Mouse (Mus musculus): ENCODE results near the gene Prokr2. TPM values are rescaled to one million over a fixed set of nuclear protein-coding genes. Genes with fewer than 3 reads are reported as not detected.
A peak's percentile ranks its signal among the peaks of the same experiment; 100 is the strongest.
"Not testable (repeated sequence)": the region's sequence is repeated elsewhere in the genome, so short reads cannot be mapped to it uniquely, and the experiment has no call there.

Prokr2 gene
- polyA plus RNA-seq, 1 experiment from 2014 or later: 0.06 TPM

GRCm38 (mm10) chr2:132301436-132301835 lies 83.8 kb downstream of the Prokr2 start:
- no peak overlapping the region for H3K4me2 ChIP-seq (ENCODE audit: low read depth, low read length)
- H3K9me3 ChIP-seq (replicated peaks; ENCODE audit: control insufficient read depth, low read length): no peaks in the 10 kb centered on the region
- H3K27ac ChIP-seq (ENCODE audit: low read length): no peak overlapping the region
- H3K4me1 ChIP-seq (ENCODE audit: control insufficient read depth, low read depth, low read length): 0 out of 2 replicates have a peak, but pooled peaks cover 3% of the 10 kb centered on the region
- no peak overlapping the region for H3K9ac ChIP-seq (ENCODE audit: low read depth, low read length)
- no peak overlapping the region for H3K4me3 ChIP-seq (ENCODE audit: low read depth, low read length)
- peaks cover 16% of the 10 kb centered on the region for H3K36me3 ChIP-seq (ENCODE audit: control insufficient read depth, insufficient read depth)
- H3K27me3 ChIP-seq (ENCODE audit: control insufficient read depth, insufficient read depth, low read depth, low read length): no peaks in the 10 kb centered on the region
- ATAC-seq (ENCODE audit: low read depth): no peak
- 86% methylated on average over 4 of the region's 4 CpGs for WGBS (ENCODE audit: insufficient replicate concordance)

- no peak overlapping the region for H3K9ac ChIP-seq (ENCODE audit: low read depth, low read length)
- no peaks in the 10 kb centered on the region for H3K9me3 ChIP-seq (replicated peaks; ENCODE audit: control insufficient read depth, low read length)
- WGBS (ENCODE audit: insufficient replicate concordance): 85% methylated on average over 4 of the region's 4 CpGs
- no peak for ATAC-seq (ENCODE audit: low read depth)
- no peak overlapping the region for H3K27ac ChIP-seq (ENCODE audit: low read length)
- no peak overlapping the region for H3K4me3 ChIP-seq (ENCODE audit: low read depth, low read length)
- H3K4me1 ChIP-seq (ENCODE audit: control insufficient read depth, low read depth, low read length): no peaks in the 10 kb centered on the region
- no peaks in the 10 kb centered on the region for H3K27me3 ChIP-seq (ENCODE audit: control insufficient read depth, insufficient read depth, low read depth, low read length)
- peaks cover 16% of the 10 kb centered on the region for H3K36me3 ChIP-seq (ENCODE audit: control insufficient read depth, insufficient read depth)
- no peak overlapping the region for H3K4me2 ChIP-seq (ENCODE audit: low read depth, low read length)
Measured at GRCm38 (mm10) chr2:132298250-132298649, 87.0 kb downstream of the Prokr2 start.

GRCm38 (mm10) chr2:132293694-132294450 lies 91.4 kb downstream of the Prokr2 start:
- Histone ChIP-seq H3K36me3 (ENCODE audit: control insufficient read depth, insufficient read depth) (peaks cover 5% of the 10 kb centered on the region; the same call in 1 of the 2 replicates), H3K27me3 (ENCODE audit: control insufficient read depth, insufficient read depth, low read depth, low read length) (no peaks in the 10 kb centered on the region), H3K4me3 (ENCODE audit: low read depth, low read length) (no peak overlapping the region), H3K9me3 (replicated peaks; ENCODE audit: control insufficient read depth, low read length) (no peaks in the 10 kb centered on the region), H3K9ac (ENCODE audit: low read depth, low read length) (no peak overlapping the region), H3K27ac (ENCODE audit: low read length) (no peak overlapping the region), H3K4me1 (ENCODE audit: control insufficient read depth, low read depth, low read length) (peaks cover 4% of the 10 kb centered on the region), H3K4me2 (ENCODE audit: low read depth, low read length) (no peak overlapping the region)
- 50% methylated on average over 10 of the region's 10 CpGs for WGBS (ENCODE audit: insufficient replicate concordance)
- no peak for ATAC-seq (ENCODE audit: low read depth)

GRCm38 (mm10) chr2:132292083-132292482 lies 93.2 kb downstream of the Prokr2 start:
- Histone ChIP-seq H3K9me3 (replicated peaks; ENCODE audit: control insufficient read depth, low read length) (no peaks in the 10 kb centered on the region), H3K4me1 (ENCODE audit: control insufficient read depth, low read depth, low read length) (peaks cover 4% of the 10 kb centered on the region), H3K4me3 (ENCODE audit: low read depth, low read length) (no peak overlapping the region), H3K27ac (ENCODE audit: low read length) (no peak overlapping the region), H3K27me3 (ENCODE audit: control insufficient read depth, insufficient read depth, low read depth, low read length) (no peaks in the 10 kb centered on the region), H3K9ac (ENCODE audit: low read depth, low read length) (no peak overlapping the region), H3K4me2 (ENCODE audit: low read depth, low read length) (no peak overlapping the region), H3K36me3 (ENCODE audit: control insufficient read depth, insufficient read depth) (no peaks in the 10 kb centered on the region)
- WGBS (ENCODE audit: insufficient replicate concordance): 15% methylated on average over 4 of the region's 4 CpGs
- peak; percentile 41 for ATAC-seq (ENCODE audit: low read depth)

- 69% methylated on average over 3 of the region's 3 CpGs for WGBS (ENCODE audit: insufficient replicate concordance)
Measured at GRCm38 (mm10) chr2:132291265-132291664, 94.0 kb downstream of the Prokr2 start.

GRCm38 (mm10) chr2:132290808-132291207 lies 94.4 kb downstream of the Prokr2 start:
- H3K4me3 ChIP-seq (ENCODE audit: low read depth, low read length): no peak overlapping the region
- no peak overlapping the region for H3K9ac ChIP-seq (ENCODE audit: low read depth, low read length)
- H3K4me1 ChIP-seq (ENCODE audit: control insufficient read depth, low read depth, low read length): peaks cover 4% of the 10 kb centered on the region
- no peaks in the 10 kb centered on the region for H3K9me3 ChIP-seq (replicated peaks; ENCODE audit: control insufficient read depth, low read length)
- H3K27me3 ChIP-seq (ENCODE audit: control insufficient read depth, insufficient read depth, low read depth, low read length): no peaks in the 10 kb centered on the region
- WGBS (ENCODE audit: insufficient replicate concordance): 67% methylated on average over 6 of the region's 6 CpGs
- no peak for ATAC-seq (ENCODE audit: low read depth)
- H3K36me3 ChIP-seq (ENCODE audit: control insufficient read depth, insufficient read depth): no peaks in the 10 kb centered on the region
- H3K27ac ChIP-seq (ENCODE audit: low read length): no peak overlapping the region
- H3K4me2 ChIP-seq (ENCODE audit: low read depth, low read length): no peak overlapping the region

More at GRCm38 (mm10) chr2:132291265-132291664, 94.0 kb downstream of the Prokr2 start:
- H3K9ac ChIP-seq (ENCODE audit: low read depth, low read length): no peak overlapping the region
- H3K27ac ChIP-seq (ENCODE audit: low read length): no peak overlapping the region
- H3K9me3 ChIP-seq (replicated peaks; ENCODE audit: control insufficient read depth, low read length): no peaks in the 10 kb centered on the region
- H3K4me3 ChIP-seq (ENCODE audit: low read depth, low read length): no peak overlapping the region
- H3K4me2 ChIP-seq (ENCODE audit: low read depth, low read length): no peak overlapping the region
- H3K36me3 ChIP-seq (ENCODE audit: control insufficient read depth, insufficient read depth): no peaks in the 10 kb centered on the region
- H3K4me1 ChIP-seq (ENCODE audit: control insufficient read depth, low read depth, low read length): peaks cover 4% of the 10 kb centered on the region
- no peak for ATAC-seq (ENCODE audit: low read depth)
- H3K27me3 ChIP-seq (ENCODE audit: control insufficient read depth, insufficient read depth, low read depth, low read length): no peaks in the 10 kb centered on the region

GRCm38 (mm10) chr2:132289213-132289612 lies 96.0 kb downstream of the Prokr2 start:
- H3K9me3 ChIP-seq (replicated peaks; ENCODE audit: control insufficient read depth, low read length); H3K36me3 ChIP-seq (ENCODE audit: control insufficient read depth, insufficient read depth); H3K4me2 ChIP-seq (ENCODE audit: low read depth, low read length); H3K27ac ChIP-seq (ENCODE audit: low read length); H3K4me3 ChIP-seq (ENCODE audit: low read depth, low read length); H3K9ac ChIP-seq (ENCODE audit: low read depth, low read length); ATAC-seq (ENCODE audit: low read depth); H3K4me1 ChIP-seq (ENCODE audit: control insufficient read depth, low read depth, low read length); H3K27me3 ChIP-seq (ENCODE audit: control insufficient read depth, insufficient read depth, low read depth, low read length): not testable (repeated sequence)
- 22% methylated on average over 5 of the region's 7 CpGs for WGBS (ENCODE audit: insufficient replicate concordance)

Other genes with a start within 250 kb of the Prokr2 start
- gene Slc23a2, start 240.3 kb downstream of the Prokr2 start, polyA plus RNA-seq (2015; fragmentation: Nextera tagmentation; extraction: Ambion mirVana): 2.7 and 4.1 TPM in 2 replicates
- 14.8 and 15.0 TPM in 2 replicates for gene Tmem230, start 137.6 kb downstream of the Prokr2 start, polyA plus RNA-seq (2015; fragmentation: Nextera tagmentation; extraction: Ambion mirVana)
- gene Pcna, start 132.1 kb downstream of the Prokr2 start, polyA plus RNA-seq (2015; fragmentation: Nextera tagmentation; extraction: Ambion mirVana): 202 and 255 TPM in 2 replicates
- gene Cds2, start 122.3 kb downstream of the Prokr2 start, polyA plus RNA-seq (2015; fragmentation: Nextera tagmentation; extraction: Ambion mirVana): 8.2 and 9.0 TPM in 2 replicates
- gene Gpcpd1, start 202.3 kb upstream of the Prokr2 start, polyA plus RNA-seq (2015; fragmentation: Nextera tagmentation; extraction: Ambion mirVana): 69.8 and 70.6 TPM in 2 replicates

All from liver, embryonic 16.5 days (tissue).